Mouse (Mus musculus): ENCODE data around the gene Paxx.

- TF ChIP-seq KAT2A (IDR thresholded peaks at IDR 0.05; ENCODE audit: insufficient replicate concordance, low read length) = no peak
- peak in 1 of 2 experiments; percentile 59; a peak in 2 of 4 replicates for TF ChIP-seq CTCF (conservative IDR thresholded peaks at IDR 0.05 in 1 of 2, IDR thresholded peaks at IDR 0.05 in 1 of 2; ENCODE audit: low read depth in 2 of 2, low read length in 2 of 2)
- peak; percentile 33 for TF ChIP-seq SMC3 (IDR thresholded peaks at IDR 0.05; ENCODE audit: low read depth, low read length)
- TF ChIP-seq ZC3H11A (IDR thresholded peaks at IDR 0.05; ENCODE audit: low read depth, low read length) = no peak
- TF ChIP-seq ZNF384 (IDR thresholded peaks at IDR 0.05; ENCODE audit: low read depth, low read length) = no peak
- no peak for TF ChIP-seq RCOR1 (conservative IDR thresholded peaks at IDR 0.05; ENCODE audit: low read depth, low read length)
- TF ChIP-seq POLR2A (IDR thresholded peaks at IDR 0.05; ENCODE audit: low read depth, low read length) = no peak
- no peak for TF ChIP-seq MEF2A (IDR thresholded peaks at IDR 0.05; ENCODE audit: borderline replicate concordance, low read depth, low read length)
- TF ChIP-seq EP300 (IDR thresholded peaks at IDR 0.05; ENCODE audit: low read length) = no peak
- TF ChIP-seq IRF4 (IDR thresholded peaks at IDR 0.05; ENCODE audit: low read depth, low read length) = no peak
Observed at GRCm38 (mm10) chr2:25498622-25499478, 38.0 kb upstream of the Paxx start.

Measured in CH12.LX (cell line).